Mouse (Mus musculus): Measurements from ENCODE around the gene Clec11a.

The Clec11a gene

DNA sequence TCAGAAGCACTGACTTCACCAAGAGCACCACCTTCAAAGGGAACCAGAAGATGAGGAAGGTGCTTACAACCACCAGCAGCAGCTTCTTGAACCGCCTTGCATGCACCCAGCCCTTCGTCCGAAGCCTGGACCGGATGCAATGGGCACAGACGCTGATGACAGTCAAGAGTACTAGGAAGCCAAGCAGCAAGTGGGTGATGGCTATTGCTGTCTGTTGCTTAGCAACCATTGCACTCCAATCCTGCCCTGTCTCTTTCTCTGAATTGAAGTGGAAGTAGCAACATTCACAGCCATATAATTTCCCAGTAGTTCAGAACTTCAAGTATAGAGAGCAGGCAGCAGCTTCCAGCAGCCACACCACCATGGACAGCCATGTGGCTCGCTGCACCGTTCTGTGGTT is 25.1 kb downstream of the Clec11a start:
- intact Hi-C loops (cut with DNase I), result no loop called here

DNA sequence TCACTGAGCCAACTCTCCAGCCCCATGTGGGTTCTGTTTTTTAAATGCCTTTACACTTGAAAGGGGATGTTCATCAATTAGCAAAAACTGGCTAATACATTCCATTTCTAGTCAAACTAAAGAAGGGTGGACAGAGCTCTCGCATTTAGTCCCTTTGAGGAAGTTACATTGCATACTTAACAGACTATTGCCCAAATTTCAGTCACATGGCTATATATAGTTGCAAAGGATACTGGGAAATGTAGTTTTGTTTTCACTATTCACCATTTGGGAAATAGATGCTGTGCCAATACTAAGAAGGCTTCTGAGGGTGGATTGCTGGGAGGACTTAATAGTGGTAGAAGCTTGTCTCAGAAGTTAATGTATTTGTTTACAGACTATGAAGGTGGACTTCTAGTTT is 25.7 kb downstream of the Clec11a start:
- intact Hi-C loops (cut with DNase I), result no loop called here

DNA sequence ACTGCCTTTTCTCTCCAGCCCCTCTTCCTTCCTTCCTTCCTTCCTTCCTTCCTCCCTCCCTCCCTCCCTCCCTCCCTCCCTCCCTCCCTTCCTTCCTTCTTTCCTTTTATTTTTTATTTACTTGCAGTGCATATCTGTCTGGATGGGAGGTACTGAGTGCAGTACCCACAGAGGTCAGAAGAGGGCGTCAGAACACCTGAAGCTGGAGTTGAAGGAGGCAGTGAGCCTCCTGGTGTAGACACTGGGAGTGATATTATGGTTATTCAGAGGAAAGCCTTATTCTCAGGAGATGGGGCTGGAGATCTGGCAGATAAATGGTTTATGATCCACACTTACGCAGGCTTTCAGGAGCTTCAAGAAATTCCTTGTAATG is 29.5 kb downstream of the Clec11a start:
- intact Hi-C loops (cut with DNase I), result no loop called here

DNA sequence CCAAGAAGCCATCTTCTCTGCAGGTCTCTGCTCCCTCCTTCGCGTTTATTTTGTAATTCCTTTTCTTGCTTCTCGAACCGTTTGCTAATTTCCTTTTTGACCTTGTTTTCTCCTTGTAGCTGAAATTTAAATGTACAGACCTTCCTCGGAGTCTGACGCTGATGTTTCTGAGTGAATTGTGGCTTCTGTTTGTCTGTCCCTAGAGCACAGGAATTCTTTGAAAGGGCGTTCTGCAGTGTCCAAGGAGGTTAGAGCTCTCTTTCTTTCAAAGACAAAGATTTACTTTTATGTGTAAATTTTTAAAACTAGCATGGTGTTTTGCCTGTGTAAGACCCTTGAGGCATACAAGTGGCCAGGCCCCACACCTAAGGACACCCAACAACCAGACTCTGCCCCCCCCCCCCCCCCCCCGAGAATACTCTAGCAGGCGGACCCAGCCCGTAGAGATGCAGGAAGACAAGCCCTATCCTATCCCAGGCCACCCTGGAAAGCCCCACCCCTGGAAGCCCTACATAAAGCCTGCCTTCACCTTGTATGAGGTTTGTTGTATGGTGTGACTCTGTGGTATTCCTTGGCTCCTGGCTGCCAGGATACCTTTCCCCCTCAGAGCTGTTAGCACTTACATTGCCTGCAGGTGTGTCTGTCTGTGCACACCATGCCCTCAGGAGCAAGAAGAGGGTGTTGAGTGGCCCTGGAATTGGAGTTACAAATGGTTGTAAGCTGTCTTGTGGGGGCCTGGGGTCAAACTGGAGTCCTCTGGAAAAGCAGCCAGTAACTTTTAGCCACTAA is 30.0 kb downstream of the Clec11a start:
- intact Hi-C loops (cut with DNase I), result no loop called here

DNA sequence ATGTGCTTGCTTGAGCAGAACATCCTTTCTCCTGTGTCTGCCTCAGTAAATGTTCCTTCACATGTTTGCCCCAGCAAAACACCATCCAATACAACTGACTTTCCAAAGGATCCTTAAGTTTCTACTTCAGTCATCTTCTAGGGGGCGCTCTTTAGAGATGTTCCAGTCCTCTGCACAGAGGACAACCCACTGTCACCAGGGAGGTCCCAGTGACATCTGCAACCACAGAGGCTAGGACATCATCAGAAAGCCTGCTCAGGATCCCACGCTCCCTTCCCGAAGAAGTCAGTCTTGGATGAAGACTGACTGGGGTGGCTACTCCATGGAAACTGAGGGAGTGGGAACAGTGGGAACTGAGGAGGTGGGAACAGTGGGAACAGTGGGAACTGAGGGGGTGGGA is 31.2 kb downstream of the Clec11a start:
- intact Hi-C loops (cut with DNase I), result no loop called here

DNA sequence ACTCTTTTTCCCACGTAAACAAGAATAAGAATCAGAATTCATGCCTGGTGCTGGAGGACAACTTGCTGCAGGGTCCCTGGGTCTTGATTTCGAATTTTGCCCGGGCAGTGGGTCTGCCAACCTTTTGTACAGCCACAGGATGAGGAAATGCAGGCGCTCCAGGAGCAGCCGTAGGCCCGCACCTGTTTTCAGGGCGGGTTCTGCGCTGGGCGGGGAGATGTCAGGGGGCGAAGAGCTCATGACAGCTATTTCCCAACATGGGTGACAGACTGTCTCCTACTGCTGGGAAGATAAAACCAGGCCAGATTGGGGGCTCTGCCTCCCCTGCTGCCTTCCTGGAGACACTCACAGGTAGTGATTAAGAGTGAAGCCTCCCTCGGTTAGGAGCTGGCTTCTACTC is 32.6 kb downstream of the Clec11a start:
- intact Hi-C loops (cut with DNase I), result no loop called here

DNA sequence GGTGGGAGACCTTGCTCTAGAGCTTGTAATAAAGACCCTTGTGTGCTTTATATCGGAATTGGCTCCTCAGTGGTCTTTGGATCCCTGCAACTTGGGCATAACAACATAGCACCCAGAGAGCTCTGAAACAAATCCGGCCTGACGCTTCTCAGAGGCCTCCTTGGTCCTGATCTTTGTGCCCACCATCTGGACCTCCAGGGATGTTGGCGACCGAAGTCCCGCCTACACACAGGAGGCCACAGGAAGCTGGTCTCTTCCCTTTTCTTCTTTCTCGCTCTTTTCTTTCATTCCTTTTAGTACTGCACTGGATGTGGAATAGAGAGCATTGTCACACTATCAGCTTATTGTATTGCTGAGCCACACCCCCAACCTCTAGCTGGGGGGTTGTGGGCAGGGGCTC is 33.3 kb downstream of the Clec11a start:
- intact Hi-C loops (cut with DNase I), result no loop called here

DNA sequence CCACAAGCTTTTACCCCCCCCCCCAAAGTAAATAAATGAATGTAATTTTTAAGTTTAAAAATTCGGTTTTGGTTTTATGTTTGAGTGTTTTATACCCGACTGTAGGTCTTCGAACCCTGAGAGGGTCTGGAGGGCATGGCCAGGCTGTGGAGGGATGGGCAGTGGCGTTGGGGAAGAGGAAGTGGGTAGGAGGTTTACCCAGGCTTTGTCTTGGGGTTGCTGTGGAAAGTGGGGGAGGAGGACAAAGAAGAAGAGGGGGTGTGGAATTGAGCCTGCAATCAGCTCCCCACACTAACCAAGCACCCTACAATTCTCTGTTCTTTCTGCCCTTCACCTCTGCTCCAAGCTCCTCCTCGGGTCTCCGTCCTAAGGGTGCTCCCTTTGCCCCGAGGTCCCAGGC is 34.2 kb downstream of the Clec11a start:
- intact Hi-C loops (cut with DNase I), result no loop called here

DNA sequence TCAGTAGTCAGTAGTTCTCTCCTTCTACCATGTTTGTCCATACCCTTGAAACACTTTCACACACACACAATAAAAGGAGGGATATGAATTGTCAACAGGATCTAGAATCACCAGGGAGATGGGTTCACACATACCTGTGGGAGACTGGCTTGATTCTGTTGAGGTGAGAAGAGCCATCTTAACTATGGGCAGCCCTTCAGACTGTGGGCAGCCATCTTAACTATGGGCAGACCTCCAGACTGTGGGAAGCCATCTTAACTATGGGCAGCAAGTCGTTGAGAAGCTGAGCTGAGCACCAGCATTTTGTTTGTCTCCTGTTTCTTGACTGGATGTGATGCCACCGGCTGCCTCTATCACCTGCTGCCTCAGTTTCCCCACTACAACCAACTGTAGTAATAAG is 35.4 kb downstream of the Clec11a start:
- intact Hi-C loops (cut with DNase I), result no loop called here

DNA sequence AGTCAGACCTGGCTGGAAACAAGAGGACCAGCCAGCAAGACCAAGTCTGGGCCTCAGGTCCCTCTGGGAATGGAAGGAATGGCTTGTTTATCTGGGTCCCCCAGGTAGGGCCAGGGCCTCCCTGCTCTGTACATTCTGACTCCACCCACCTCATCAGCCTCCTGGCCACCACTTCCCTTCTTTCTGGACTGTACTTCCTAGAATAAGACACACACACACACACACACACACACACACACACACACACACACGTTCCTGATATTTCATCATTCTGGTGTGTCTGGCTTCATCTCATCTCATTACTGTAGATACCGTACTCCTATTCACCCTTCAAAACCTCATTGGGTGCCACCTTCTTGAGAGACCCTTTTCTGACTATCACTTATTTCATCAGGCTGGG is 37.3 kb downstream of the Clec11a start:
- intact Hi-C loops (cut with DNase I), result no loop called here

DNA sequence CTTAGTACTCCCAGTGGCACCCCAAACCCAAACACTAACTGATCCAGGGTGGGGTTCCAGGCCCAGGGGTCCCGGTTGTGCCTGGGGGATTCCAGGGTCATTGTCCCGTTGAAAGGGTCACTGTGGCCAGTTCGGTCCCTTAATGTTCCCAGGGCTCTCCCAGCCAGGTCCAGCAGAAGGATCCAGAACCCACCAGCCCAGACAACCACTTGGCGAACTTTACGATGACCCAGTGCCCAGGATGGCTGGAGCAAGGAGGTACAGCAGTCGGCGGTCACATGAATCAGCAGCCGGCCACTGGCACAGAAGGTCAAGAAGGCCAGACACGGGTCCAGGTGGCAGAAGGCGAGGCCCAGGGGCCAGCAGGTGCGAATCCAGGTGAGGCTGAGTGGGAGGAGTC is 38.6 kb downstream of the Clec11a start:
- intact Hi-C loops (cut with DNase I), result no loop called here

DNA sequence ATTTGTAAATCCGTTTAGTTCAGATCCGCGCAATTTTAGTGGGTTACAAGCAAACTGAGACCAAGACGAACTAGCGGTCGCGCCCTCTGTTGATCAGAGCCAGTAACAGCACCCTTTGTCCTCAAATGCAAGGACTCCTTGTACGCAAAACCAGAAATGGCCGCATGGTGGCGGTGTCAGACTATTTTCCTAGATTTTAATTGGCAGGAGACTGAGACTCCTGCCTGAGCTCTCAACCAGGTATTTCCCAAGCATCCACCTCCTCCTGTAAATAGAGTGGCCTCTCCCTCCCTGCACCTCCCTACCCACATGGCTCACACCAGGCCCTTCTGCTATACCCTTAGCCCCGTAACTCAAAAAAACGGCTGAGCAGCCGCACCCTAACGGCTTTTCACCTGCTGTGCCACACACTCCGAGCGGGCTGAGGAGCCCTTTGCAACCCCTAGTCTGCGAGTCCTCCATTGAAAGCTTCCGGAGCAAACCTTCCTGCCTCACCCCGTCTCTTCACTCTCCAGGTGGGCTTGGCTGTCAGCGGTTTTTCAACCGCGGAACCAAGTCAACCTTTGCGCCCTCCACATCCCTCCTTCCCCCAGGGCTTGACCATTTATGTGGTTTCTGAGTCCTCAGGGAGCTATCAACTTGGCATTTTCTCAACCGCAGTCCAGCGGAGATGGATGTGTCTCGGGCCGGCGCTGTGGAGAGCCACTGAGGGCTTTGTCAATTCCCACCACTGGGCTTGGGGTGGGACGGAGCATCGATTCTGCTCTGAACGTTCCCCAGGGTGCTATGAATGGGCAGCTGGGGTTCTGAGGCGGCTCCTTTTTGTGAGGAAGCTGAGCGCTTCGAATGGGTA is 43.7 kb downstream of the Clec11a start:
- intact Hi-C loops (cut with DNase I), result loop anchor here (2.0 to 5.0 kb wide), 3 partner anchors 54 to 224 kb away; no protein-coding TSS in a partner anchor

DNA sequence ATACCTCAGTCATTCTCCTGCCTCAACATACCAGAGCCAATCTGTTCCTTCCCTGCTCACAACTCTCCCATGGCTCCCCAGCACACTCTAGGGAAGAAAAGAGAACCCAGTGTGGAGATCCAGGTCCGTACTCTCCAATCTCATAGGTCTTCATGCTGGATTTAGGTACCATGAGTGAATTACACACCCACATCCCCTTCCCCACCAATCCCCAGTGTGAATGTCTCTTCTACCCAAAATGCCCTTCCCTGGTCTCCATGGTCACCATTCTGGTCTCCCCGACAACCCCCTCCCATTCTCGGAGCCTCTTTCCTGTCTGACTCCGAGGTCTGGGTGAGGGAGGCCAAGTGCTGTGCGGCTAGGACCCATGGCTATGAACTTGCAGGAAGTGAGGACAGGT is 45.6 kb downstream of the Clec11a start, which contains the start of gene Gm15517:
Gm15517 (plus strand) TSS at position 301 of the 400 bp plus-strand sequence.
- intact Hi-C loops (cut with DNase I), result loop anchor here (5.0 kb wide), 2 partner anchors 56 to 226 kb away; no protein-coding TSS in a partner anchor

DNA sequence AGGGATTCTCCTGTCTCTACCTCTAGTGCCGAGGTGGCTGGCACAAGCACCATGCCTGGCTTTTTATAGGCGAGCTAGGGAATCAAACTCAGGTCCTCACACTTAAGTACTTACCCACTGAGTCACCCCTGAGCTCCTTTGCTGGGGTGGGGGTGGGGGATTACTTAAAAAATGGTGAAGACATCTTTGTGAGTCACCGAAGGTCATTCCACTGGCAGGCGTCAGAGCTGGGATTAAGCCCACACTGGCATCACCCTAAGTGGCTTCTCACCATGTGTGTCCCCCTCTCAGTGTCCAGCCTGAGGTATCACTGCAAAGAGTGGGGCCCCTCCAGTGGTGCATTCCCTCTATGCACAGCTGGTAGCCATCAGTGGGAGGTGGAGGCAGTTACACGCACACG is 46.3 kb downstream of the Clec11a start:
- intact Hi-C loops (cut with DNase I), result loop anchor here (5.0 kb wide), 2 partner anchors 57 to 227 kb away; no protein-coding TSS in a partner anchor

DNA sequence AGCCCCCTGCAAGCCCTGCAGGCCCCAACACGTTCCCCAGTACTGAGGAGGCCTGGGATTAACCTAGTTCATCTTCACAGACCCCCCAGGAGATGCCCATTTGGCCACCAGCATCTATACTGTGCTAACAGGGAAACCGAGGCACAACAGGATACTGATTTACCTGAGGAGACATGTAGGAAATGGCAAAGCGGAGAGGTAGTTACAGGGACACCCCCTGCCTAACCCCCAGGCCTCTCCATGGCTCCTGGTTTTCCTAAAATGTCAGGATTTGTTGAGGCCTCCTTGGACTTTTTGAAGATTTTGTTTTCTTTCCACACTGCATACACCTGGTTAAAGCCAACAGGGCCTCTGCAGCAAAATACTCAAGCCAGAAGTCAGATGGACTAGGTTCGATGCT is 49.4 kb downstream of the Clec11a start, which contains the start of gene Acp4:
Acp4 (minus strand) TSS at position 101 of the 400 bp plus-strand sequence.
- intact Hi-C loops (cut with DNase I), result no loop called here

DNA sequence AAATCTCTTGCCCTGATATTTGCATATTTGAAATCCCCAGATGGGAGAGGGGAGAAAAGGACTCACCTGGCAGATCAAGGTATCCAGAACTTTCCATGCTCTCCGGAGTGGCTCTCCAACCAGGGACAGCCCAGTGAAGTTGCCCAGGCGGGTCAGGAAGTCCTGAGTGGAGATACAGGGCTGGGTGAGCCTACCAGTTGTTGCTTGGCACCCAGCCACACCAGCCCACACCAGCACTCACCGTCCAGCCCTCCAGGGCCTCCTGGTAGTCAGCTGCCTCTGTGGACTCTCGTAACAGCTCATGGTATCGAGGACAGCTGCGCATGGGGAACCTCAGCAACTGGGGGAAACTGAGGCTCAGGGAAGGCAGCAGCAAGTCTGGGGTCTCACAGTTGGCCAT is 51.8 kb downstream of the Clec11a start:
- intact Hi-C loops (cut with DNase I), result no loop called here

DNA sequence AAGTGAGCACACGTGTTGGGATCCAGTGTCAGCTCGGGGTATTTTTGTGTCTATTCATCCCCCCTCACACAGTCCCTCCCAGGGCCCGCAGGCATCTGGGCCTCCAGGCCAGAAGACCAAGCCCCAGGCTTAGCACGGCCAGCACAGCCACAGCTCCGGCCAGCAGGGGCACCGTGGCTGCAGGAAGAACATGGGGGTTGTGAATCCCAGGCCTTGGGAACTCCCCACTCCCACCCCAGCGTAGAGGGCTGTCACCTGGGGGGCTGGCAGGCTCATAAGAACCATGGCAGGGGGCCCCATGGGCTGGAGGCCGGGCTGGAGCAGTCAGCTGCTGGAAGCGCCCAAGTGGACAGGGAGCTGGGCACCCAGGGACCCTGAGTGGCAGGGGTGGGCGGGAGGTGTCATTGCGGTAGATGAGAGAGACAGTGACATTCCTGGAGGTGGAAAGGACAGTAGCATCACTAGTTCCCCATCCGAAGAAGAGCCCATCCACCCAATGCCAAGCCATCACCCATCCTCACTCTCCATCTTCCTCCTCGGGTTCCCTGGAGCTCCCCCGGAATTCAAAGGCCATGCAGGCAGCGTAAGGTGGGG is 53.6 kb downstream of the Clec11a start:
- intact Hi-C loops (cut with DNase I), result no loop called here
